Mouse (Mus musculus) lung, embryonic 14.5 days (tissue): ENCODE results near the gene Klhl29. TPM values are rescaled to one million over a fixed set of nuclear protein-coding genes. Genes with fewer than 3 reads are reported as not detected.
A peak's percentile ranks its signal among the peaks of the same experiment; 100 is the strongest.

Experiments used
- ATAC-seq: fragments of 200-750 bp; cut with Nextera tagmentation; 2 replicates; pipeline ENCODE4 v1.8.0; 2017; ENCODE audit warnings: mild to moderate bottlenecking, moderate TSS enrichment, moderate library complexity; ENCODE audit not compliant: insufficient read depth
- DNase-seq: peaks from one replicate; pipeline ENCODE4 v3.0.0-alpha.2; 2015
- H3K27ac ChIP-seq: fragments of 300-500 bp; sonication (generic); 2 replicates; pipeline ENCODE4 v1.5.1; 2014; ENCODE audit warnings: low read depth, mild to moderate bottlenecking, moderate library complexity
- H3K27me3 ChIP-seq: fragments of 300-500 bp; sonication (generic); 2 replicates; pipeline ENCODE4 v1.6.1; 2014; ENCODE audit warnings: low read length, control low read depth; ENCODE audit not compliant: insufficient read depth
- H3K36me3 ChIP-seq: fragments of 300-500 bp; sonication (generic); 2 replicates; pipeline ENCODE4 v1.6.1; 2014; ENCODE audit warnings: control low read depth; ENCODE audit not compliant: insufficient read depth
- H3K4me1 ChIP-seq: fragments of 300-500 bp; sonication (generic); 2 replicates; pipeline ENCODE4 v1.6.1; 2014; ENCODE audit warnings: antibody characterized with exemption, control low read depth; ENCODE audit not compliant: insufficient read depth
- H3K4me2 ChIP-seq: fragments of 300-500 bp; sonication (generic); 2 replicates; pipeline ENCODE4 v1.6.1; 2014; ENCODE audit warnings: mild to moderate bottlenecking
- H3K4me3 ChIP-seq: fragments of 300-500 bp; sonication (generic); 2 replicates; pipeline ENCODE4 v1.5.1; 2014; ENCODE audit warnings: low read depth, low read length
- H3K9ac ChIP-seq: fragments of 300-500 bp; sonication (generic); 2 replicates; pipeline ENCODE4 v1.6.1; 2014
- H3K9me3 ChIP-seq: fragments of 300-500 bp; sonication (generic); 2 replicates; pipeline ENCODE4 v1.6.1; 2016; ENCODE audit warnings: low read depth, low read length, control low read depth
- CTCF ChIP-seq: IDR thresholded peaks from 2 replicates; pipeline ENCODE4 v1.5.1; 2016; ENCODE audit warnings: antibody characterized with exemption, low read depth
- WGBS: fragments of 180-500 bp; shearing (Covaris S2); extraction: QIAGEN DNeasy Blood & Tissue Kit; methylation state at CpG from one replicate; pipeline ENCODE4 v1.1.7; 2014; 5-methylcytosine and 5-hydroxymethylcytosine counted together
- polyA plus RNA-seq: library from polyadenylated mRNA; unstranded; fragments of >200 nt; fragmentation: Nextera tagmentation; extraction: Ambion mirVana; gene quantifications from 2 replicates; pipeline ENCODE4 v1.2.1, GENCODE M21; 2014

Klhl29 gene
- polyA plus RNA-seq, 1 experiment from 2014 or later: 1.2 TPM

GRCm38 (mm10) chr12:5374684-5375615 lies 532 bp downstream of the Klhl29 start:
- no peaks in the 10 kb centered on the region for H3K9me3 ChIP-seq
- under 1% methylated on average over 77 of the region's 84 CpGs for WGBS
- peak overlapping the region; percentile 97 for H3K4me2 ChIP-seq
- no peak for TF ChIP-seq CTCF
- DNase-seq (peak; percentile 70), ATAC-seq (peak; percentile 50)
- H3K27ac ChIP-seq: no peak overlapping the region
- peak overlapping the region; percentile 60 for H3K9ac ChIP-seq
- H3K4me3 ChIP-seq: peak overlapping the region; percentile 68
- H3K36me3 ChIP-seq: no peaks in the 10 kb centered on the region
- peaks cover 52% of the 10 kb centered on the region for H3K27me3 ChIP-seq
- H3K4me1 ChIP-seq: peaks cover 5% of the 10 kb centered on the region; the same call in 1 of the 2 replicates

GRCm38 (mm10) chr12:5374196-5374683 lies 1.2 kb downstream of the Klhl29 start:
- Histone ChIP-seq H3K9me3 (no peaks in the 10 kb centered on the region), H3K9ac (peak overlapping the region; percentile 60), H3K36me3 (no peaks in the 10 kb centered on the region), H3K4me2 (peak overlapping the region; percentile 97), H3K27ac (no peak overlapping the region), H3K27me3 (peaks cover 52% of the 10 kb centered on the region), H3K4me3 (peak overlapping the region; percentile 68), H3K4me1 (peaks cover 5% of the 10 kb centered on the region; the same call in 1 of the 2 replicates)
- ATAC-seq (no peak), DNase-seq (peak; percentile 29)
- WGBS: under 1% methylated on average over 31 of the region's 31 CpGs
- TF ChIP-seq CTCF: no peak

- under 1% methylated on average over 42 of the region's 42 CpGs for WGBS
- peak overlapping the region; percentile 68 for H3K4me3 ChIP-seq
Observed at GRCm38 (mm10) chr12:5373641-5374195, 1.8 kb downstream of the Klhl29 start.

DNA sequence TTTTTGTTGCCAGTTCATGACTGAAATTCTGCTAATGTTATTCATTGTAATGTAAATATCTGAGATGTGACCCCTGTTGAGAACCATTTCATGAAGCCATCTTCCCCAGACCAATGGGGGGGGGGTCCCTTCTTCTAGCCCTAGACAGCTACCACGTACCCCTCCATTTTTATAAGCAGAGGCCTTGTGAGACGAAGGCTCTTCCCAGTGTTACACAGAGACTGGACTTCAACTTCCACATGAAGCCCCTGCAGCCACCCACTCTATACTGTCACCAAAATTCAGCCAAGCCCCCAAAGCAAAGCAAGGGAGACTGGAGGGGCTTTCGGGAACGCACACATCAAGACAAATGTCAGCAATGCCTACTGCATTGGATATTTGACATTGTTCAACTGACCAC lies 6.1 kb downstream of the Klhl29 start:
- no peak for ATAC-seq
- Histone ChIP-seq H3K9ac (no peak overlapping the region), H3K4me3 (no peak overlapping the region), H3K27ac (no peak overlapping the region), H3K4me1 (peaks cover 5% of the 10 kb centered on the region; the same call in 1 of the 2 replicates), H3K27me3 (peaks cover 28% of the 10 kb centered on the region), H3K36me3 (no peaks in the 10 kb centered on the region), H3K4me2 (no peak overlapping the region), H3K9me3 (no peaks in the 10 kb centered on the region)
- DNase-seq: no peak
- 87% methylated on average over 4 of the region's 4 CpGs for WGBS
- no peak for TF ChIP-seq CTCF

More at GRCm38 (mm10) chr12:5373641-5374195, 1.8 kb downstream of the Klhl29 start:
- Histone ChIP-seq H3K9me3 (no peaks in the 10 kb centered on the region), H3K4me1 (peaks cover 5% of the 10 kb centered on the region; the same call in 1 of the 2 replicates), H3K4me2 (peak overlapping the region; percentile 97), H3K27ac (no peak overlapping the region), H3K27me3 (peaks cover 50% of the 10 kb centered on the region), H3K36me3 (no peaks in the 10 kb centered on the region), H3K9ac (peak overlapping the region; percentile 60)
- DNase-seq (peak; percentile 61), ATAC-seq (no peak)
- TF ChIP-seq CTCF: no peak

- Histone ChIP-seq H3K9me3 (no peaks in the 10 kb centered on the region), H3K9ac (no peak overlapping the region), H3K4me2 (no peak overlapping the region), H3K4me1 (no peaks in the 10 kb centered on the region), H3K4me3 (no peak overlapping the region), H3K27me3 (no peaks in the 10 kb centered on the region), H3K27ac (no peak overlapping the region), H3K36me3 (no peaks in the 10 kb centered on the region)
- DNase-seq (no peak), ATAC-seq (no peak)
- no peak for TF ChIP-seq CTCF
- WGBS: 89% methylated on average over 3 of the region's 3 CpGs
Observed at GRCm38 (mm10) chr12:5364836-5365235, 10.6 kb downstream of the Klhl29 start.

DNA sequence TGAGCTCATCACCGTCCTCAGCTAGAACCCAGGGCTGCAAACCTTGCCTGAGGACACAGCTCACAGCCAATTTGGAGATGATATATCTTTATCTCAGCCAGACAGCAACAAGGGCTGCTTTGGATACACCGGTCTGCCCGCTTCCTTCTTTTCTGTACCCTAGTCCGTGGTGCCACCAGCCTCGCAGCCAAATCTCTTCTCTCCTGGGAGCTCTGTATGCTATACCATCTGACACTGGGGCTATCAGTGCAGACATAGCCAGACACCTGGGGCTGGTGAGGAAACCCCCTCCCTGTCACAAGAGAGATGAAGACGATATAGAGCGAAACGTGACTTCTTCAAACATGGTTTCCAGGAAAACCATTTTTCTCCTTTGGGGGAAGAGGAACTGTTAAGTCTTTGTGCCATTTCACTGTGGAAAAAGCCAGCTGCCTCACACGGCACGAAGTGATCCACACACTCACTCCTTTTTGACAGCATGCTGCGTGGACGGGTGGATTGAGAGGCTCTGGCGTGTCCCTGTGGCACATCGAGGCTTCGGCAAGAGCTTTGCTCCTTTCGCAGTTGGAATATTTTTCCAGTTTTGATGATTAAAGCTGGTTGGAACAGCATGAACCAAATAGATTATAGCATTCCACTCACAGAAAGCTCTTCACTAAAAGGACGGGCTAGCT lies 11.4 kb downstream of the Klhl29 start:
- H3K4me2 ChIP-seq: no peak overlapping the region
- no peaks in the 10 kb centered on the region for H3K4me1 ChIP-seq
- no peak overlapping the region for H3K4me3 ChIP-seq
- no peak overlapping the region for H3K9ac ChIP-seq
- H3K27me3 ChIP-seq: no peaks in the 10 kb centered on the region
- H3K36me3 ChIP-seq: no peaks in the 10 kb centered on the region
- TF ChIP-seq CTCF: no peak
- DNase-seq (no peak), ATAC-seq (no peak)
- H3K27ac ChIP-seq: no peak overlapping the region
- WGBS: 88% methylated on average over 17 of the region's 17 CpGs
- no peaks in the 10 kb centered on the region for H3K9me3 ChIP-seq
